Mouse (Mus musculus) G1E (cell line): ENCODE measurements around the gene Oaz3. TPM values are rescaled to one million over a fixed set of nuclear protein-coding genes. Genes with fewer than 3 reads are reported as not detected.

ENCODE experiments used
- ATAC-seq: 2 replicates; pipeline ENCODE4 v1.8.0; 2016; ENCODE audit warnings: mild to moderate bottlenecking; ENCODE audit not compliant: insufficient number of reproducible peaks, poor library complexity, low FRiP score, severe bottlenecking; ENCODE audit errors: extremely low read depth
- DNase-seq: peaks from one replicate; pipeline ENCODE4 v3.0.0; 2012; ENCODE audit warnings: low spot score
- H3K27me3 ChIP-seq: 2 replicates; pipeline ENCODE4 v1.6.1; 2012; ENCODE audit warnings: mild to moderate bottlenecking, low read length, inconsistent platforms; ENCODE audit not compliant: insufficient read depth
- H3K36me3 ChIP-seq: replicated peaks from 2 replicates; pipeline ENCODE3; 2012; ENCODE audit warnings: mild to moderate bottlenecking, inconsistent platforms
- H3K4me1 ChIP-seq: 2 replicates; pipeline ENCODE4 v1.6.1; 2012; ENCODE audit warnings: low read depth, low read length, inconsistent platforms, mixed read lengths; ENCODE audit not compliant: insufficient read depth
- H3K4me3 ChIP-seq: 2 replicates; pipeline ENCODE4 v1.5.1; 2012; ENCODE audit warnings: low read depth, mild to moderate bottlenecking, inconsistent platforms, low read length, moderate library complexity, mixed read lengths
- H3K9me3 ChIP-seq: replicated peaks from 2 replicates; pipeline ENCODE4 v1.6.1; 2012; ENCODE audit warnings: inconsistent platforms
- CTCF ChIP-seq: IDR thresholded peaks from 2 replicates; pipeline ENCODE4 v1.5.1; 2012; ENCODE audit warnings: low read depth, low read length, inconsistent platforms, mixed read lengths
- GATA1 ChIP-seq: IDR thresholded peaks from 2 replicates; pipeline ENCODE4 v1.6.1; 2012; ENCODE audit warnings: borderline replicate concordance, low read length, inconsistent platforms, mixed read lengths
- GATA2 ChIP-seq: IDR thresholded peaks from 2 replicates; pipeline ENCODE4 v1.6.1; 2012; ENCODE audit warnings: low read depth, low read length, inconsistent platforms, borderline replicate concordance
- POLR2AphosphoS5 ChIP-seq: IDR thresholded peaks from 2 replicates; pipeline ENCODE4 v1.6.1; 2012; ENCODE audit warnings: low read depth, low read length, inconsistent platforms; ENCODE audit not compliant: insufficient replicate concordance
- TAL1 ChIP-seq: conservative IDR thresholded peaks from 2 replicates; pipeline ENCODE4 v1.6.1; 2012; ENCODE audit warnings: low read depth, low read length, inconsistent platforms, mixed read lengths
- polyA plus RNA-seq: library from polyadenylated mRNA; stranded (reverse); fragments of >175 nt; gene quantifications from 2 replicates; pipeline ENCODE4 v1.2.3, GENCODE M21; 2012
- total RNA-seq, 2 experiments: library from RNA; stranded (forward) in 1 of 2; stranded (reverse) in 1 of 2; fragments of 200-1000 nt in 1 of 2; fragments of >200 nt in 1 of 2; fragmentation: Nextera tagmentation in 1 of 2; gene quantifications; 2 replicates each; pipeline ENCODE4 v1.2.3; 2014 to 2017

The Oaz3 gene
- total and polyA plus RNA-seq, 3 experiments: 0.49 TPM; not detected in 2

DNA sequence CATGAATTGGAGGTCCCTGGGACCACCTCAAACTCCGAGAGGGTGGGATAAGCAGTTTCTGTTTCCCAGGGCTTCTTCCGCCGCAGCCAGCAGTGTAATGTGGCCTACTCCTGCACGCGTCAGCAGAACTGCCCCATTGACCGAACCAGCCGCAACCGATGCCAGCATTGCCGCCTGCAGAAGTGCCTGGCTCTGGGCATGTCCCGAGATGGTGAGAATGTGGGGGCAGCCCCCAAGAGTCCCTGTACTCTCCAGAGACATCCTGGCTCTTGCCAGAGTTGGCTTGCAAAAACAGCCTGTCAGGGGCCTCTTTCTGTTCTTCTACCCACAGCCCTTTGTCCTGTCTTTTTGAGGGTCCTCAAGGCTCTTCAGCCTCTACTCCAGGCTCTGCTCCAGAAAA, 56.3 kb downstream of the Oaz3 start:
- H3K4me3 ChIP-seq: no peak overlapping the region
- H3K27me3 ChIP-seq: peaks cover 36% of the 10 kb centered on the region
- H3K4me1 ChIP-seq: peaks cover 3% of the 10 kb centered on the region; the same call in 1 of the 2 replicates
- H3K36me3 ChIP-seq: no peaks in the 10 kb centered on the region
- DNase-seq (no peak), ATAC-seq (no peak)
- no peaks in the 10 kb centered on the region for H3K9me3 ChIP-seq
- TF ChIP-seq GATA1: no peak
- no peak for TF ChIP-seq POLR2AphosphoS5
- no peak for TF ChIP-seq CTCF
- no peak for TF ChIP-seq GATA2

DNA sequence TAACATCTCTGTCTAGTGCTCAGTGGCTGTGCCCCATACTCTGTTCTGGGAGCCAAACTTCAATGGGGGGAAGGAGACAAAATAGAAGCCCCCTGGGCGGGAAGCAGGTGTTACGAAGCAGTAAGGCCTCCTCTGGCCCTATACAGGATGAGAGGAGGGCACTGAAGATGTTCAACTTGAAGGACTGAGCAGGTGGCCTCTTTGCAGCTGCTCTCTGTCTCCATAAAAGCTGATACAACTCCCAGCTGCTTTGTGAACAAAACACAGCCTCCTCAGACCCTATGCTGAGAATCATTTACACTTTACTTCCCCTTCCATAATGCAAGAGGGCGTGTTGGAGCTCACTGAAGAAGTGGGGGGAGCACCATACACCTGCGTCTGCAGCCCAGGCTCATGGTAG, 57.0 kb downstream of the Oaz3 start:
- ATAC-seq (no peak), DNase-seq (no peak)
- Histone ChIP-seq H3K4me1 (peaks cover 3% of the 10 kb centered on the region; the same call in 1 of the 2 replicates), H3K27me3 (peaks cover 41% of the 10 kb centered on the region), H3K4me3 (no peak overlapping the region), H3K36me3 (no peaks in the 10 kb centered on the region), H3K9me3 (no peaks in the 10 kb centered on the region)
- TF ChIP-seq TAL1 (no peak), POLR2AphosphoS5 (no peak), GATA2 (no peak), GATA1 (no peak), CTCF (no peak)

DNA sequence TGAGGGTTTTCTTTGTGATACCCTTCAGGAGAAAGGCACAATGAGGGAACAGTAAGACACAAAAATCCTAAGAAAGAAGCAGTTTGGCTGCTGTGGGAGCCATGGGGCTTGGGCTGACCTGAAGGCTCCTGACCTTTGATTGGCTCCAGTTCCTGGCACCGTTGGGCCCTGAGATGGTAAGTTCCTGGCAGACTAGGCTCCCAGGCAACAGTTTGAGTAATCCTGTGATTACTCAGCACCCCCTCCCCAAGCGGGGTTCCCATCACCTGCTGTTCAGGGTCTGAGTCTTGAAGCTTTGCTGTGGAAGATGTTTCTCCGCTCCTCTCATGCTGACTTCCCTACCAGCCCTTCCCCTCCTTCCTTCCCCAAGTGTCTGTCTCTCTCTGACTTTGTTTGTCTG, 60.2 kb downstream of the Oaz3 start:
- peaks cover 30% of the 10 kb centered on the region for H3K27me3 ChIP-seq
- no peaks in the 10 kb centered on the region for H3K9me3 ChIP-seq
- no peak for ATAC-seq
- TF ChIP-seq TAL1: no peak
- no peak for TF ChIP-seq CTCF
- no peak overlapping the region for H3K4me3 ChIP-seq
- H3K4me1 ChIP-seq: peaks cover 3% of the 10 kb centered on the region; the same call in 1 of the 2 replicates
- DNase-seq: no peak
- H3K36me3 ChIP-seq: no peaks in the 10 kb centered on the region

Other genes with a start within 250 kb of the Oaz3 start
- not detected in 2 replicates for gene Gm5286, start 247.2 kb downstream of the Oaz3 start, total RNA-seq (2014; fragmentation: Nextera tagmentation)
- gene Gm5286, start 247.2 kb downstream of the Oaz3 start, total RNA-seq (2017): 0.35 TPM in 1 of 2 replicates, not detected in the other
- gene Gm5286, start 247.2 kb downstream of the Oaz3 start, polyA plus RNA-seq: not detected in 2 replicates
- gene Gm4778, start 179.9 kb downstream of the Oaz3 start, total RNA-seq (2014; fragmentation: Nextera tagmentation): not detected in 2 replicates
- not detected in 2 replicates for gene Gm4778, start 179.9 kb downstream of the Oaz3 start, total RNA-seq (2017)
- not detected in 2 replicates for gene Gm4778, start 179.9 kb downstream of the Oaz3 start, polyA plus RNA-seq
- 12.5 and 13.2 TPM in 2 replicates for gene Them4, start 133.8 kb downstream of the Oaz3 start, total RNA-seq (2014; fragmentation: Nextera tagmentation)
- gene Them4, start 133.8 kb downstream of the Oaz3 start, total RNA-seq (2017): 7.6 and 7.7 TPM in 2 replicates
- 0.44 and 1.3 TPM in 2 replicates for gene Them4, start 133.8 kb downstream of the Oaz3 start, polyA plus RNA-seq
- not detected in 2 replicates for gene Them5, start 101.8 kb downstream of the Oaz3 start, total RNA-seq (2014; fragmentation: Nextera tagmentation)
- 0.11 and 0.12 TPM in 2 replicates for gene Them5, start 101.8 kb downstream of the Oaz3 start, total RNA-seq (2017)
- gene Them5, start 101.8 kb downstream of the Oaz3 start, polyA plus RNA-seq: not detected in 2 replicates
- not detected in 2 replicates for gene C2cd4d, start 81.5 kb downstream of the Oaz3 start, total RNA-seq (2014; fragmentation: Nextera tagmentation)
- 0.11 TPM in 1 of 2 replicates, not detected in the other for gene C2cd4d, start 81.5 kb downstream of the Oaz3 start, total RNA-seq (2017)
- not detected in 2 replicates for gene C2cd4d, start 81.5 kb downstream of the Oaz3 start, polyA plus RNA-seq
- not detected in 2 replicates for gene Rorc, start 71.1 kb downstream of the Oaz3 start, total RNA-seq (2014; fragmentation: Nextera tagmentation)
- gene Rorc, start 71.1 kb downstream of the Oaz3 start, total RNA-seq (2017): 0.12 TPM in 1 of 2 replicates, not detected in the other
- gene Rorc, start 71.1 kb downstream of the Oaz3 start, polyA plus RNA-seq: not detected in 2 replicates
- not detected in 2 replicates for gene Lingo4, start 45.4 kb downstream of the Oaz3 start, total RNA-seq (2014; fragmentation: Nextera tagmentation)
- 0.05 and 0.06 TPM in 2 replicates for gene Lingo4, start 45.4 kb downstream of the Oaz3 start, total RNA-seq (2017)
- not detected in 2 replicates for gene Lingo4, start 45.4 kb downstream of the Oaz3 start, polyA plus RNA-seq
- gene Tdrkh, start 30.6 kb downstream of the Oaz3 start, total RNA-seq (2014; fragmentation: Nextera tagmentation): not detected in 2 replicates
- 0.12 and 0.22 TPM in 2 replicates for gene Tdrkh, start 30.6 kb downstream of the Oaz3 start, total RNA-seq (2017)
- gene Tdrkh, start 30.6 kb downstream of the Oaz3 start, polyA plus RNA-seq: not detected in 2 replicates
- gene Mrpl9, start 597 bp downstream of the Oaz3 start, total RNA-seq (2014; fragmentation: Nextera tagmentation): 62.2 and 67.1 TPM in 2 replicates
- gene Mrpl9, start 597 bp downstream of the Oaz3 start, total RNA-seq (2017): 105 and 108 TPM in 2 replicates
- 89.5 and 105 TPM in 2 replicates for gene Mrpl9, start 597 bp downstream of the Oaz3 start, polyA plus RNA-seq
- not detected in 2 replicates for gene Celf3, start 34.4 kb upstream of the Oaz3 start, total RNA-seq (2014; fragmentation: Nextera tagmentation)
- 0.17 TPM in 1 of 2 replicates, not detected in the other for gene Celf3, start 34.4 kb upstream of the Oaz3 start, total RNA-seq (2017)
- not detected in 2 replicates for gene Celf3, start 34.4 kb upstream of the Oaz3 start, polyA plus RNA-seq
- not detected in 2 replicates for gene Riiad1, start 36.4 kb upstream of the Oaz3 start, total RNA-seq (2014; fragmentation: Nextera tagmentation)
- not detected in 2 replicates for gene Riiad1, start 36.4 kb upstream of the Oaz3 start, total RNA-seq (2017)
- gene Riiad1, start 36.4 kb upstream of the Oaz3 start, polyA plus RNA-seq: not detected in 2 replicates
- 38.8 and 42.0 TPM in 2 replicates for gene Snx27, start 138.8 kb upstream of the Oaz3 start, total RNA-seq (2014; fragmentation: Nextera tagmentation)
- 23.2 and 26.9 TPM in 2 replicates for gene Snx27, start 138.8 kb upstream of the Oaz3 start, total RNA-seq (2017)
- 10.5 and 10.9 TPM in 2 replicates for gene Snx27, start 138.8 kb upstream of the Oaz3 start, polyA plus RNA-seq
- gene Gm10972, start 199.2 kb upstream of the Oaz3 start, total RNA-seq (2014; fragmentation: Nextera tagmentation): not detected in 2 replicates
- gene Gm10972, start 199.2 kb upstream of the Oaz3 start, total RNA-seq (2017): not detected in 2 replicates
- gene Gm10972, start 199.2 kb upstream of the Oaz3 start, polyA plus RNA-seq: not detected in 2 replicates
- gene Tuft1, start 215.0 kb upstream of the Oaz3 start, total RNA-seq (2014; fragmentation: Nextera tagmentation): 6.1 and 6.8 TPM in 2 replicates
- 14.7 and 15.7 TPM in 2 replicates for gene Tuft1, start 215.0 kb upstream of the Oaz3 start, total RNA-seq (2017)
- gene Tuft1, start 215.0 kb upstream of the Oaz3 start, polyA plus RNA-seq: 4.1 and 4.5 TPM in 2 replicates
- gene Selenbp2, start 249.6 kb upstream of the Oaz3 start, total RNA-seq (2014; fragmentation: Nextera tagmentation): 7.9 and 11.2 TPM in 2 replicates
- 41.5 and 58.9 TPM in 2 replicates for gene Selenbp2, start 249.6 kb upstream of the Oaz3 start, total RNA-seq (2017)
- gene Selenbp2, start 249.6 kb upstream of the Oaz3 start, polyA plus RNA-seq: 3.2 and 3.5 TPM in 2 replicates